Mouse (Mus musculus): ENCODE data around the gene Arhgap9.

GRCm38 (mm10) chr10:127368273-127368672, 46.5 kb downstream of the Arhgap9 start:
- TF ChIP-seq CTCF (IDR thresholded peaks at IDR 0.05) (no peak), POLR2A (IDR thresholded peaks at IDR 0.05; ENCODE audit: insufficient read depth, low read depth, low read length) (no peak), EP300 (IDR thresholded peaks at IDR 0.05; ENCODE audit: insufficient read depth, low read depth, low read length) (no peak)

Measured in heart, adult 2 months (tissue).